ENCODE assay signal across 9 mouse cellular contexts in genomic region chr11:86578809-86579730, GRCm38 (mm10). TPM values are rescaled to one million over a fixed set of nuclear protein-coding genes. Genes with fewer than 3 reads are reported as not detected.
DNase-seq lines count a peak whose midpoint lies in the region; ATAC-seq and TF ChIP-seq lines count a peak whose summit lies in the region.
"Had no signal": no experiment of that assay in that cellular context is flagged by ENCODE, and none has a peak within 500 bp of the region (broad histone marks: within the 10 kb centered on the region; RNA-seq: fewer than 3 reads in every experiment).

No protein-coding gene starts in this region.

- peak overlapping the region; percentile 4; the same call in 1 of the 2 replicates for H3K27ac ChIP-seq in cerebellum, adult 2 months (ENCODE audit: insufficient read depth, low read length)
- peak overlapping the region; percentile 76 for H3K27ac ChIP-seq in kidney, embryonic 15.5 days

- no peak for ATAC-seq in kidney, embryonic 15.5 days (replicated peaks; ENCODE audit: low FRiP score)

- peaks cover 7% of the 10 kb centered on the region; the same call in 1 of the 2 replicates for H3K36me3 ChIP-seq in kidney, embryonic 15.5 days

- no peak for DNase-seq in cerebellum, adult 2 months
- no peak for DNase-seq in cerebellum, postnatal 14 days
- DNase-seq in ES-CJ7 (ENCODE audit: low read depth, low spot score): peak; percentile 37
- peak; percentile 63 for DNase-seq in gastrocnemius, postnatal 25 days
- DNase-seq in lung, postnatal 4 days: peak; percentile 85 to 89
- no peak for DNase-seq in embryo, embryonic 10 days (ENCODE audit: low spot score)
- no peak for DNase-seq in layer of hippocampus, adult 9-10 months (ENCODE audit: low spot score)

- no peak for TF ChIP-seq CTCF in cerebellum, adult 2 months (IDR thresholded peaks at IDR 0.05; ENCODE audit: borderline replicate concordance, insufficient read depth, low read depth, low read length)

- no peak for TF ChIP-seq POLR2A in cerebellum, adult 2 months (IDR thresholded peaks at IDR 0.05; ENCODE audit: borderline replicate concordance, insufficient read depth, low read length)

- no peak overlapping the region for H3K4me2 ChIP-seq in kidney, embryonic 15.5 days

- 76% methylated on average over 25 of the region's 25 CpGs for WGBS in cerebellum, adult 2 months
- WGBS in kidney, embryonic 15.5 days: 73% methylated on average over 25 of the region's 25 CpGs

- no peaks in the 10 kb centered on the region for H3K9me3 ChIP-seq in kidney, embryonic 15.5 days (replicated peaks)
- H3K9me3 ChIP-seq: G1E had no signal

- H3K4me3 ChIP-seq in cerebellum, adult 2 months (replicated peaks; ENCODE audit: insufficient read depth, low read depth, low read length): no peak overlapping the region
- H3K4me3 ChIP-seq in kidney, embryonic 15.5 days (replicated peaks): no peak overlapping the region

- H3K9ac ChIP-seq in kidney, embryonic 15.5 days: no peak overlapping the region

- no peaks in the 10 kb centered on the region for H3K27me3 ChIP-seq in cerebellum, adult 2 months (ENCODE audit: control insufficient read depth, insufficient read depth, low read length)
- no peaks in the 10 kb centered on the region for H3K27me3 ChIP-seq in kidney, embryonic 15.5 days

- no peaks in the 10 kb centered on the region; the same call in 1 of the 2 replicates for H3K4me1 ChIP-seq in cerebellum, adult 2 months (ENCODE audit: control insufficient read depth, insufficient read depth, low read length)
- peaks cover 60% of the 10 kb centered on the region for H3K4me1 ChIP-seq in kidney, embryonic 15.5 days

RNA-seq across cellular contexts. Expression of gene Tubd1, which starts 34.3 kb away (rescaled TPM):
- 3.5 and 4.0 TPM in 2 replicates for polyA plus RNA-seq in cerebellum, adult 2 months (2012; rRNA removed)
- 1 to 10 TPM; 5.5 to 6.4 TPM for total RNA-seq in gastrocnemius, postnatal 25 days (2021)
- 10.3 and 10.5 TPM in 2 replicates for polyA plus RNA-seq in kidney, embryonic 15.5 days (2015; fragmentation: Nextera tagmentation; extraction: Ambion mirVana)

RNA-seq across cellular contexts. Expression of gene Rps6kb1, which starts 34.5 kb away (rescaled TPM):
- polyA plus RNA-seq in cerebellum, adult 2 months (2012; rRNA removed): 25.6 and 28.9 TPM in 2 replicates
- total RNA-seq in gastrocnemius, postnatal 25 days (2021): 10 to 100 TPM; 19.0 to 20.2 TPM
- polyA plus RNA-seq in kidney, embryonic 15.5 days (2015; fragmentation: Nextera tagmentation; extraction: Ambion mirVana): 60.9 and 70.7 TPM in 2 replicates

Comparison
In these comparisons a context has a peak if more than half of its experiments do, and no peak if none do; other contexts are left out.
1. DNase-seq: peak in ES-CJ7 (single experiment), gastrocnemius, postnatal 25 days (single experiment) and lung, postnatal 4 days (2 of 2); none in cerebellum, adult 2 months (0 of 2), cerebellum, postnatal 14 days (0 of 2), embryo, embryonic 10 days (single experiment) and layer of hippocampus, adult 9-10 months (single experiment).